In genomic region chr2:109677221-109678089, GRCm38 (mm10) we compare ENCODE assay signal across 7 mouse cellular contexts. TPM values are rescaled to one million over a fixed set of nuclear protein-coding genes. Genes with fewer than 3 reads are reported as not detected.
DNase-seq lines count a peak whose midpoint lies in the region; ATAC-seq lines count a peak whose summit lies in the region.

No protein-coding gene starts in this region.

- H3K4me3 ChIP-seq in hindbrain, embryonic 11.5 days (ENCODE audit: low read depth, low read length): peak overlapping the region; percentile 62
- H3K4me3 ChIP-seq in liver, embryonic 12.5 days: peak overlapping the region; percentile 36

- no peaks in the 10 kb centered on the region for H3K36me3 ChIP-seq in hindbrain, embryonic 11.5 days (ENCODE audit: control insufficient read depth, insufficient read depth, low read length)
- no peaks in the 10 kb centered on the region for H3K36me3 ChIP-seq in liver, embryonic 12.5 days

- WGBS in hindbrain, embryonic 11.5 days: under 1% methylated on average over 43 of the region's 50 CpGs
- 1% methylated on average over 49 of the region's 50 CpGs for WGBS in liver, embryonic 12.5 days (ENCODE audit: insufficient replicate concordance)

- H3K27ac ChIP-seq in hindbrain, embryonic 11.5 days (ENCODE audit: low read depth, low read length): peak overlapping the region; percentile 85
- no peak overlapping the region for H3K27ac ChIP-seq in liver, embryonic 12.5 days

- peak; percentile 84 for ATAC-seq in hindbrain, embryonic 11.5 days (ENCODE audit: low FRiP score)
- ATAC-seq in liver, embryonic 12.5 days: peak; percentile 13; the same call in 1 of the 2 replicates

- H3K9ac ChIP-seq in hindbrain, embryonic 11.5 days (ENCODE audit: low read depth, low read length): peak overlapping the region; percentile 73
- no peak overlapping the region for H3K9ac ChIP-seq in liver, embryonic 12.5 days

- peak overlapping the region; percentile 91 for H3K4me2 ChIP-seq in hindbrain, embryonic 11.5 days (replicated peaks; ENCODE audit: low read depth, low read length)
- H3K4me2 ChIP-seq in liver, embryonic 12.5 days: peak overlapping the region; percentile 57

- no peaks in the 10 kb centered on the region; the same call in 1 of the 2 replicates for H3K4me1 ChIP-seq in hindbrain, embryonic 11.5 days (replicated peaks; ENCODE audit: control insufficient read depth, insufficient read depth, low read length)
- H3K4me1 ChIP-seq in liver, embryonic 12.5 days: peaks cover 9% of the 10 kb centered on the region; the same call in 1 of the 2 replicates

- H3K9me3 ChIP-seq in hindbrain, embryonic 11.5 days (ENCODE audit: control insufficient read depth, low read length): no peaks in the 10 kb centered on the region
- no peaks in the 10 kb centered on the region for H3K9me3 ChIP-seq in liver, embryonic 12.5 days (replicated peaks)

- H3K27me3 ChIP-seq in hindbrain, embryonic 11.5 days (ENCODE audit: control insufficient read depth, insufficient read depth, low read length): peaks cover 39% of the 10 kb centered on the region
- H3K27me3 ChIP-seq in liver, embryonic 12.5 days (replicated peaks): peaks cover 67% of the 10 kb centered on the region

- DNase-seq in testis, postnatal 10 days (ENCODE audit: low spot score): peak; percentile 44
- DNase-seq in testis, postnatal 14 days (ENCODE audit: low spot score): no peak
- DNase-seq in cerebellum, postnatal 25 days: peak; percentile 86
- DNase-seq in hindbrain, embryonic 11.5 days (ENCODE audit: low spot score): peak; percentile 74
- peak; percentile 60 for DNase-seq in right cerebral cortex, postnatal 14 days
- no peak for DNase-seq in lung, adult 18-20 months

RNA-seq across cellular contexts. Expression of gene Bdnf, which starts 3.0 kb away (rescaled TPM):
- 2.8 and 3.0 TPM in 2 replicates for polyA plus RNA-seq in hindbrain, embryonic 11.5 days (2014; fragmentation: Nextera tagmentation; extraction: Ambion mirVana)
- 0.25 and 0.33 TPM in 2 replicates for polyA plus RNA-seq in liver, embryonic 12.5 days (2016; fragmentation: Nextera tagmentation; extraction: Ambion mirVana)

Comparison
In these comparisons a context has a peak if more than half of its experiments do, and no peak if none do; other contexts are left out.
1. DNase-seq: peak in testis, postnatal 10 days (single experiment), cerebellum, postnatal 25 days (2 of 2), hindbrain, embryonic 11.5 days (single experiment) and right cerebral cortex, postnatal 14 days (single experiment); none in testis, postnatal 14 days (single experiment) and lung, adult 18-20 months (0 of 2).